Mouse (Mus musculus) monocyte, adult 2 months (primary cell): ENCODE results near the gene Notch2.

Experiments used
- DNase-seq, 2 experiments: peaks; one replicate each; pipeline ENCODE4 v3.0.0; 2022; ENCODE audit warnings: low spot score in 2 of 2, low read depth in 1 of 2

Notch2 gene

GRCm38 (mm10) chr3:98067852-98068491 is 54.6 kb downstream of the Notch2 start:
- DNase-seq, result no peak

DNA sequence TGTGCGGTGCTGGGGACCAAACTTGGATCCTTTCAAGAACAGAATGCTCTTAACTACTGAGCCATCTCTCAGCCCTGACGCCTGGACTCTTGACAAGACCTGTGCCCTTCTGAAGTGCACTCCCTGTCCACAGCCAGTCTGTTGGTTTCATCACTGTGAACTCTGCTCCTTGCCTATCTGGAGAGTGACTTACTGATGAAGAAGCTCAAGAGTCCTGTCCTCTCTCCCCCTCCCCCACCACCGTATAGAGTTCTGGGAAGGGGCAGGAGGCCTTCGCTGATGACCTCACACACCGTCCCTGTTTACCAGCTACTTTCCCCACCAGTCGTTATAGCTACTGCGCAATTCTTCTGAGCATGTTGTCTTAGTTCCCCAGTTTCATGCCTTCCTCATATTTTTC is 55.8 kb downstream of the Notch2 start:
- DNase-seq, result no peak

GRCm38 (mm10) chr3:98069856-98070255 is 56.5 kb downstream of the Notch2 start:
- DNase-seq, result no peak

GRCm38 (mm10) chr3:98072570-98072969 is 59.2 kb downstream of the Notch2 start:
- no peak for DNase-seq

GRCm38 (mm10) chr3:98073545-98073944 is 60.2 kb downstream of the Notch2 start:
- no peak for DNase-seq

- DNase-seq, result no peak
Observed at GRCm38 (mm10) chr3:98074622-98075231, 61.4 kb downstream of the Notch2 start.

DNA sequence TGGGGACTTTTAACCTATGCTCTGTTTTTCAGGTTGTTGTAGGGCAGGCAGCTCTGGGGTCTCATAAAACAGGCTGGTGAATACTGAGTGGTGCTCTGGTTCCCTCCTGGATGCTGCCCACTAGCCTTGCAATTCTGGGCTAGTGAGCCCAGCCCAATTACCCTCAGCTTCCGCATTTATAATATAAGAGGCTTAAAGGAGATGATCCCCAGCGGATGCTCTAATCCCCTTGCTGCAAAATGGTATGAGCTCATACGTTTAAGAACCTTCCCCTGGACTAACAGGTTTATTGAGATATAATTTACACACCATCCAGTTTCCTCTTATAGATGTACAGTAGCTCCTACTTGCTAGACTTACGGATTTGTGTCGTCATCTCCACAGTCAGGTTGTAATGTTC is 64.5 kb downstream of the Notch2 start:
- no peak for DNase-seq

DNA sequence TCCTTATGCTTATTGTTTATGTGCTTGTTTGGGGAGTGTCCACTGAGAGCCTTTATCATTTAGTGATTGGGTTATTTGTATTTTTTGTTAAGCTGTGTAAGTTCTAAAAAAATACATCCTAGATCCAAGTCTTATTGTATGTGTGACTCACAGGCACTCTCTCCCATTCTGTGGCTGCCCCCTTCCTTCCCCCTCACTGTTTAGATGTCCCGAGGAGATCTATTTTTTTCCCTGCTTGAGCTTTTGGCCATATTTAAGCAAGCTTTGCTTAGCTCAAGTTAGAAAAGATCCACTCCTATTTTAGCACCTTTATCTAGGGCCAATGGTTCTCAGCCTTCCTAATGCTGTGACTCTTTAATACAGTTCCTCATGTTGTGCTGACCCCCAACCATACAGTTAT is 65.5 kb downstream of the Notch2 start:
- DNase-seq, result no peak

DNA sequence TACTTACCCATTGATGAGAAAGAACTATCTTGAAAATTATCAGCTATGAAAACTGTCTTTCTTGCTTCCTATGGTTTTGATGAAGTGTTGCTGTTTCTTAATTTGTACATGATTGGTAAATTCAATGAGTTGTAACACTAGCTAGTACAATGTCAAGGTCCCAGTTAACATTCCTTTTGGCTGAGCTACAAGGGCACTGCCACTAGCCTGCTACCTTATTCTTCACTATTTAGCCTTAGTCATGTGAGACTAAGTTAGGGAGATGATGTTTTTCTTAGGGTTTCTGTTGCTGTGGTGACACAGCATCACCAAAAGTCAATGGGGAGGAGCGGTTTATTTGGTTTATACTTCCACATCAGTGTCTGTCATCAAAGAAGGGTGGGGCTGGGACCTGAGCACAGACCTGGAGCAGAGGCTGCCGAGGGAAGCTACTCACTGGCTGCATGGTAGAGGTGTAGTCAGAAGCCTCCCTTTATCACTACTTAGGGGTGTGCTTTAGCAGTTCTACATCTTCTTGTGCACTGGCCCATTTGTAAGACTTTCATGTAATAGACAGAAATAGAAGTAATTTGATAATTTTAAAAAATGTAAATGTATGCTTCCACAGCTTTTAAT is 66.4 kb downstream of the Notch2 start:
- DNase-seq, result no peak

DNA sequence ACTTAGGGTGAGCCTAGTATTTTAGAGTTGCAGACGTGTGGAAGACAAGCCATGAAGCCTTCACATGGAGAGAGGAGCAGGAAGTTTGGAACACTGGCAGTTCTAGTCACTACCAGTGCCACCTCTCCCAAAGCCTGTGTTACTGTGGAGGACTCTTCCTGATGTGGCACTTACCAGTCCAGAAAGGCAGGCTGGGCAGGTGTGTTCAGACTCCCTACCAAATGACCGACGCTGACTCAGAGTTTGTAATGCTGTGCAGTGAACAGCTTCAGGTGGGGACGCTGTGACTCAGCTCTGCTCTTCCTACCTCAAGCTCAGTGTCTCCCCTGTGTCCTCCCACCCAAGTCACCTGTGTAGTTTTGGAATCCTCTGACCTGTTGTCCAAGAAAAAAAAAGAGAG is 67.3 kb downstream of the Notch2 start:
- no peak for DNase-seq

DNA sequence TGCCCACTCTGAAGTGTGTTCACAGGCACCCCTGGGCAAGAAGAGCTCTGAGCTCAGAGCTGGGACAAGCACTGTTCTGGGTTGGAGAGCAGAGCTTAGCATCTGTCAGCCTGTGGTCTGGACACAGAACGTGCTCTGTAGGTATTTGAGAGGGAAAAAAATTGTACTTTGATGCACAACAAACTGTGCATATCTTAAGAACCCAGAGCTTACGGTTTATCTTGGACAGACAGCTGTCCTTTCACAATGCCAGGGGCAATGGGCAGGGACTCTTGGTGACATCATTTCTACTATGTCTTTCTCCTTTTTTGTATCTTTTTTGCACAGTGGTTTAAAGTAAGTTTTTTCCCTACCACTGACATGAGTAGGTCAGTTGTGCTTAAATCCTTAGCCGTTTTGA is 68.9 kb downstream of the Notch2 start:
- no peak for DNase-seq

DNA sequence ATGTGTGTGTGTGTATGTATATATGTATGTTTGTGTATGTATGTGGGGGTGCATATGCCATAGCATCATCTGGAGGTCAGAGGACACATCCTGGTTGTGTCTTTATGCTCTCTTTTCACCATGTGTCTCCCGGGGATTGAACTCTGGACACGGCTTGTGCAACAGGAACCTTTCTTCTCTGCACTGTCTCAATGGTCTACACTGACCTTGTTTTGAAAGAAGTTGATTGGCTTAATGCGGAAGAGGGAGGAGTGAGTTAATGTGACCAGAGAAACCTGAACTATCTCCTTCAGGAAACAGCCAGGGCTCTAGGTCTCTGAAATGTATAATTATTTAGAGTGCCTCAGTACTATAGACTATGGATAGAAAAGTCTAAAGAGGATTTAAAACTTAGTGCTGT is 69.6 kb downstream of the Notch2 start:
- DNase-seq, result no peak

DNA sequence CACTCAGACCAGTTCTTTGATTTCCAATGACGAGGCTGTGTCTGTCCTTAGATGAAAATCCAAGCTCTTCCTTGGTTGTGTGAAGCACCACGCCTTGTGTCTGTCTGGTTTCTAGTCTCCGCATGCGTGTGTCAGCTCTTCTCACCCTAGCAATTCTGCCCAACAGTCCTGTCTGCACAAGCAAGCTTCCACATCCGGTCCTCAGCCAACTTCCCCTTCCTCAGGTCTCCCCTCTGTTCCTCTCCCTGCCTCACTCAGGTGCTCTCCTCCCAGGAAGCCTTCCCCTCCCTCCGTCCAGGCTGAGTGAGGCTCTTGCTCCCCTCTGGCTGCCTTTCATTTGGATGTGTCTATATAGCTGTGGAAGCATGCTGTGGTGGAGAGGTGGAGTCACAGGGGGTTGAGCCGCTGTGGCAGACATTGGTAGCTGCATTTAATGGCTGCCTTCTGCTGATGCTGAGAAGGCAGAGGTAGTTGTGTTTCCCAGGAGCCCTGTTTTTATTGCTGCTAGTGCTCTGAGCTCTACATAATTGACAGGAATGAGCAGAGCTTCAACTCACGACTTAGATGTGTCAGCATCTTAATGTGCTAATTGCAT is 70.8 kb downstream of the Notch2 start:
- DNase-seq, result no peak

DNA sequence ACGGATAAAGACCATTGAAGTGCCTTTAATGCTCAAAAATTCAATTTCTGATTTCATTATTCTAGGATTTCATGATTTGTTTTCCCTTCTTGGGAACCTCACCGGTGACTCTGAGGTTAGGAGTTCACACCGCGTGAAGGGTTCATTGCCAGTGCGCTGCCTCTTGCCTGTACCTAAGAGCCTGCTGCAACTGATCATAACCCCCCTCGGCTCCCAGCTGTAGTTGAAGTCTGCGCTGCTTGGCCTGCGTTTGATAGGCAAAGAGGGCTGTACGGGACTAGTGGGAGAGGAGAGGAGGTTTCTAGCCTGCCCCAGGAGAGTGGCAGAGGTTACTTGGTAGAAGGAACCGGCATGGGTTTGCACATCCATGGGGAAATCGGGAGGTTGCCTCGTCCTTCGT is 71.5 kb downstream of the Notch2 start:
- DNase-seq, result no peak

GRCm38 (mm10) chr3:98085812-98086268 is 72.5 kb downstream of the Notch2 start:
- DNase-seq, result no peak

GRCm38 (mm10) chr3:98086441-98086840 is 73.1 kb downstream of the Notch2 start:
- no peak for DNase-seq

DNA sequence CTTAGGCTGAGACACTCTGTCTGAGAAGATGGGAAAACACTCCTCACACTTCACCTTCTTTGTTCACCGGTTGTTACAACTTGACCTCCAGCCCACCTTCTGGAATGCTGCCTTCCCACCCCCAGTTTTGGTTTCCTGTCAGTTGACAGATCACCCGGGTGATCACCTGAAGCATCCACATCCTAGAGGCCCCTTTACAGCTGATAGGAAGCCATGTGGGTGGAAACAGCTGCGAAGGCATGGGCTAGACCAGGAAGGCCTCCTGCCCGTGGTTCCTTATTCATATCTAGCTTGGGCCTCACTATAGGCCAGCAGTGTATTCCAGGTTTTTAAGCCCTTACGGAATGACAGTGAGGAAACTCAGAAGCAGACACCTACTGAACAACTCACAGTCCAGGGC is 73.5 kb downstream of the Notch2 start:
- no peak for DNase-seq

DNA sequence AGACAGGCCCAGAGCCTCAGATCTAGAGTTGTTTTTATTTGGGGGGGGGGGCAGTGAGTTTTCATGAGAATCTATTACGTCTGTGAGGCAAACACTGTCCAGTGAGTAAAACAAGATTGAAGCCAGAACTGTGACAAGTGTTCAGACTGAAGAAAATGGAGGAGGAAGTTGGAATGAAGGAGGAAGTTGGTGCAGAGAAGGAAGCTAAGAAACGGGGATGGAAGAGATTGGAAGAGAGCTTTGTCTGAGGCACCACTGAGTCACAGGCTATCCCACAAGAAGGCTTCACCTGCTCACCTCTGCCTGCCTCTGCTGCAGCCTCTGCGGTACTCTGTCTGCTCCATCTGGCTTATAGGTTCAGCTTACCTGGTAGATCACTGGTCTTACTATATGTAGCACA is 74.2 kb downstream of the Notch2 start:
- DNase-seq, result no peak

DNA sequence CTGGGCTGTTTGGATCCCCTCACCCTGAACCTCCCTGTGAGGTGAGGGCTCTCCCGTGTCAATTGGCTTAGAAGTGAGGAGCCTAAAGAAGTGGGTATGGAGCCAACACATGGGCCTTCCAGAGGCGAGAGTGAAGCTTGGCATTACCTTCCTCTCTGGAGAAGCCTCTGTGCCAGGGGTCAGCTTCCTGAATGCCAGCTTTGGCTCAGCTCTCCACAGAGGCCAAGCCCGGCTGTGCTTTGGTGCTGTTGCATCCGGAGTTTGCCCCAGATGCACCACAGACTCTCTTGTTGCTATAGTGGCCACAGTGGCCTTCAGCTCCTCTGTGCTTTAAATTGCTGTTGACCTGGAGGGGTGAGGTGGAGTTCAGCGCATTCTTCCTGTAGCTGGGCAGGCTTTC is 76.4 kb downstream of the Notch2 start:
- DNase-seq, result no peak

DNA sequence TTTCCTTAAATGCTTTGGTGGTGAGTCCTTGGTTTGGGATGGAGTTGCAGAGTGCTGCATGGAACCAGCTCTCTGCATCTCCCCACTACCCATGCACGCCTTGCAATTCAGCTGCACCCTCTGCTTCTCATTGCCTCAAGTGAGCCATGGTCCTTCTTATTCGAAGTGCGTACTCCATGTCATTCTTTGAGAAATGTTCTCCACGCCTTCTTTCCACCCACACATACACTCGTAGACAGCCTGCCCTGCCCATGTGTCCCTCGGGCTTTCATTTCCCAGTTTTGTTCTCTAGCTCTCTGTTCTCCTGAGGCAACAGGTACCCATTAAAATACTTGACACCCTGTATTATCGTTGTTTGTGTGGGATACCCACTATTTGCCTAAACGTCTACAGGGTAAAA is 76.8 kb downstream of the Notch2 start:
- no peak for DNase-seq

DNA sequence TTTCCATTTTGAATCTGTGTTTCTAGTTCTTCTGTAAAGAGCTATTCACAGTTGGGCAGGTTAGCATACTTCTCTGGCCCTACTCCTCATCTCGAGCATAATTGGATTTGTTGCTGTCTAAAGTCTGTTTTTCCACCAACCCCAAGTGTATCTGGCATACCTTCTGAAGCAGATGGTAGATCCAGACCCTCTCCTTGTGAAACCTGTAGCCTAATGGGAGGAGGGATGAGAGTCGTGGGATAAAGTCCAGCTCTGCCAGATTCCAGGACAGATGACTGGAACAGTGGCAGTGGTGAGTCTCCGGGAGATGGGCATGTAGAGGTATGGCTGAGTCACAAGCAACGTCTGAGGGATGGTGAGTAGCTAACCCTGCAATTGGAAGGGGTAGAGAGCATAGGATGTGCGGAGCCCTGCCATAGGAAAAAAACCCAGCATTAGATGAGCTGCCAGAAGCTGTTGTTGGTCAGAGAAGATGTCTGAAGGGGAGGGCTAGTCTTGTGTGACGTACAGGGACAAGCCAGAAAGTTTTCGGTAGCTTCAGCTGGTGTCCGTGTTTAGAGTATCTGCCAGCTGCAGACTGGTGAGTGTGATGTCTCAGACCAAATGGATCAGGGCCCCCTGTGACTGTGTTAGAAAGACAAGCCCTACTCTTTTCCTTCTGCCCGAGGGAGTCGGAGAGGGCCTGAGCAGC is 79.5 kb downstream of the Notch2 start:
- no peak for DNase-seq

DNA sequence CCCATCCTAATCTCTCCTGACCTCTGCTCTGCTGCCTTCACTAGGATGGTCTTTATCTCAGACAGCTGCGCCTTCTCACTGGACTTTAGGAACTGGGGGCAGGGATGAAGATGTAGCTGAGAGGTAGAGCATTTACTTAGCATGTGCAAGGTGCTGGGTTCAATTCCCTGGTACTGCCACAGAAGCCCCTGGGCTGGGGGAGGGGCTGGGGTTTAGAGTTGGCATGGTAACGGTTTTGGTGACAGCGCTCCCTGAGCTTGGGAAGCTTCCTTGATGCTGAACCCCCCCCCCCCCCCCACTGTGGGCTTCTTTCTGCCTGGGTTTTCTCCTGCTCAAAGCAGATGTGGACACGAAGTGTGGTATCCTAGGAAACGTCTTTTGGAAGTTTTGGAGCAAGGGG is 80.6 kb downstream of the Notch2 start:
- DNase-seq, result no peak
